ENCODE assay signal across 22 mouse cellular contexts in the genomic region with DNA sequence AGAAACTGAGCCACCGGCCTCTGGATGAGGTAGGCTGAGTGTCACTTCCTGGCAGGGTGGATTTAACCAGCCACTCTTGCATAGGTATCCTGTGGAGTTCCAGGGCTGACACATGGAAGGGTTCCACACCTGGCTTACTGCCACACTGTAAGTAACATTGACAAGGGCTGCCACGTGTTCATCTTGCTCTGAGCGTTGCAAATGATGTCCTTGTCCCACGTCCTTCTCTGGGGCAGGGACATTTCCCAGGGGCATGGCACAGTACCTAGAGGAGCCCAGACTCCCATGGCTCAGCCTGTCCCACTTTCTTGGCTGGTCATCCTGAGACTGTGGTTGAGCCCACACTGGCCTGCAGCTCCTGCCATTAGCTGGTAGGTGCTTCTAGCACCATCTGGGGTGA.
A peak's percentile ranks its signal among the peaks of the same experiment; 100 is the strongest.
DNase-seq lines count a peak whose midpoint lies in the region; ATAC-seq and TF ChIP-seq lines count a peak whose summit lies in the region.
"Had no signal": no experiment of that assay in that cellular context is flagged by ENCODE, and none has a peak within 500 bp of the region (broad histone marks: within the 10 kb centered on the region; RNA-seq: fewer than 3 reads in every experiment).

No protein-coding gene starts in this region.

- ATAC-seq in hindbrain, embryonic 15.5 days (ENCODE audit: low FRiP score, low read depth) = no peak
- ATAC-seq in neural tube, embryonic 14.5 days (ENCODE audit: low read depth) = no peak
- ATAC-seq: CD4-positive, CD25-positive, alpha-beta regulatory T cell, adult 4 months; forebrain, embryonic 14.5 days; intestine, postnatal 0 days had no signal

- H3K9me3 ChIP-seq in hindbrain, embryonic 15.5 days = no peaks in the 10 kb centered on the region
- no peaks in the 10 kb centered on the region for H3K9me3 ChIP-seq in neural tube, embryonic 14.5 days (ENCODE audit: control insufficient read depth, low read length)
- H3K9me3 ChIP-seq: embryonic facial prominence, embryonic 13.5 days; heart, embryonic 10.5 days; liver, embryonic 13.5 days had no signal

- H3K27ac ChIP-seq in left cerebral cortex, adult 2 months = peak overlapping the region; percentile 44; the same call in 1 of the 2 replicates
- H3K27ac ChIP-seq in hindbrain, embryonic 15.5 days (replicated peaks) = peak overlapping the region; percentile 70
- peak overlapping the region; percentile 58; the same call in 1 of the 2 replicates for H3K27ac ChIP-seq in neural tube, embryonic 14.5 days (ENCODE audit: low read depth, low read length)
- H3K27ac ChIP-seq in kidney, adult 2 months (ENCODE audit: insufficient read depth, low read depth, low read length) = no peak overlapping the region
- H3K27ac ChIP-seq: embryonic facial prominence, embryonic 13.5 days; heart, embryonic 10.5 days; kidney, postnatal 0 days; liver, embryonic 13.5 days had no signal

- H3K4me2 ChIP-seq in hindbrain, embryonic 15.5 days = no peak overlapping the region
- no peak overlapping the region for H3K4me2 ChIP-seq in neural tube, embryonic 14.5 days (ENCODE audit: low read depth, low read length)
- H3K4me2 ChIP-seq: embryonic facial prominence, embryonic 13.5 days; liver, embryonic 13.5 days had no signal

- H3K9ac ChIP-seq in hindbrain, embryonic 15.5 days = no peak overlapping the region; the same call in 1 of the 2 replicates
- H3K9ac ChIP-seq in neural tube, embryonic 14.5 days (replicated peaks; ENCODE audit: low read depth, low read length) = no peak overlapping the region
- H3K9ac ChIP-seq: embryonic facial prominence, embryonic 13.5 days; liver, embryonic 13.5 days had no signal

- H3K4me3 ChIP-seq in left cerebral cortex, adult 2 months = no peak overlapping the region
- no peak overlapping the region for H3K4me3 ChIP-seq in hindbrain, embryonic 15.5 days
- no peak overlapping the region for H3K4me3 ChIP-seq in neural tube, embryonic 14.5 days (ENCODE audit: low read depth, low read length)
- no peak overlapping the region for H3K4me3 ChIP-seq in kidney, adult 2 months (ENCODE audit: insufficient read depth, low read depth, low read length)
- H3K4me3 ChIP-seq: embryonic facial prominence, embryonic 13.5 days; erythroblast, embryonic 14.5 days; heart, embryonic 10.5 days; liver, embryonic 13.5 days had no signal

- DNase-seq in adrenal gland, postnatal 10 days = peak; percentile 12
- DNase-seq in adrenal gland, postnatal 25 days = no peak
- DNase-seq in left cerebral cortex, adult 2 months (ENCODE audit: extremely low spot score in 1 of 2, low spot score in 2 of 2) = no peak
- DNase-seq in left cerebral cortex, postnatal 25 days (ENCODE audit: low spot score in 2 of 2) = no peak
- DNase-seq in kidney, adult 2 months = no peak
- DNase-seq: cerebellum, adult 8-10 months; cerebellum, postnatal 36 days; embryo, embryonic 11 days; gastrocnemius, postnatal 10 days; layer of hippocampus, postnatal 36 days; liver, embryonic 13.5 days; lung, adult 2 months; lung, postnatal 14 days had no signal

- H3K36me3 ChIP-seq in hindbrain, embryonic 15.5 days = no peaks in the 10 kb centered on the region
- H3K36me3 ChIP-seq in neural tube, embryonic 14.5 days (ENCODE audit: control insufficient read depth, insufficient read depth, low read length) = no peaks in the 10 kb centered on the region
- no peaks in the 10 kb centered on the region for H3K36me3 ChIP-seq in kidney, adult 2 months (ENCODE audit: control insufficient read depth, insufficient read depth, low read length)
- H3K36me3 ChIP-seq: embryonic facial prominence, embryonic 13.5 days; heart, embryonic 10.5 days; liver, embryonic 13.5 days had no signal

- no peak for TF ChIP-seq POLR2A in kidney, adult 2 months (IDR thresholded peaks at IDR 0.05; ENCODE audit: low read depth, low read length)

- WGBS in hindbrain, embryonic 15.5 days = 62% methylated on average over 4 of the region's 4 CpGs
- 69% methylated on average over 4 of the region's 4 CpGs for WGBS in neural tube, embryonic 14.5 days
- WGBS in kidney, adult 2 months = 70% methylated on average over 4 of the region's 4 CpGs

- no peaks in the 10 kb centered on the region for H3K27me3 ChIP-seq in hindbrain, embryonic 15.5 days
- H3K27me3 ChIP-seq in neural tube, embryonic 14.5 days (ENCODE audit: control insufficient read depth, insufficient read depth, low read length) = no peaks in the 10 kb centered on the region
- H3K27me3 ChIP-seq in kidney, adult 2 months (replicated peaks; ENCODE audit: control insufficient read depth, insufficient read depth, low read length) = no peaks in the 10 kb centered on the region
- H3K27me3 ChIP-seq: liver, embryonic 13.5 days had no signal

- H3K4me1 ChIP-seq in hindbrain, embryonic 15.5 days (replicated peaks) = peaks cover 24% of the 10 kb centered on the region
- H3K4me1 ChIP-seq in neural tube, embryonic 14.5 days (ENCODE audit: control insufficient read depth, insufficient read depth, low read length) = peaks cover 9% of the 10 kb centered on the region
- no peaks in the 10 kb centered on the region for H3K4me1 ChIP-seq in kidney, adult 2 months (ENCODE audit: control insufficient read depth, insufficient read depth, low read length)
- H3K4me1 ChIP-seq: liver, embryonic 13.5 days had no signal

- no peak for TF ChIP-seq CTCF in left cerebral cortex, adult 2 months (IDR thresholded peaks at IDR 0.05)
- no peak for TF ChIP-seq CTCF in kidney, adult 2 months (conservative IDR thresholded peaks at IDR 0.05; ENCODE audit: insufficient read depth, insufficient read length, low read depth, low read length)

- intact Hi-C loops in left cerebral cortex, adult 2 months (cut with DNase I) = loop anchor here (5.0 kb wide), 1 partner anchor 49 kb away; no protein-coding TSS in a partner anchor
- intact Hi-C loops in left cerebral cortex, postnatal 25 days (cut with DNase I) = no loop called here
